9 mouse cellular contexts compared by ENCODE assay signal in genomic region chr13:97549384-97549783, GRCm38 (mm10).
DNase-seq lines count a peak whose midpoint lies in the region; ATAC-seq lines count a peak whose summit lies in the region.
"Had no signal": no experiment of that assay in that cellular context is flagged by ENCODE, and none has a peak within 500 bp of the region (broad histone marks: within the 10 kb centered on the region; RNA-seq: fewer than 3 reads in every experiment).

No protein-coding gene starts in this region.

- peak overlapping the region; percentile 54; the same call in 1 of the 2 replicates for H3K27ac ChIP-seq in heart, embryonic 11.5 days (ENCODE audit: low read depth, low read length)
- H3K27ac ChIP-seq in liver, embryonic 11.5 days (ENCODE audit: low read depth, low read length): peak overlapping the region; percentile 53
- H3K27ac ChIP-seq in embryonic facial prominence, embryonic 12.5 days: peak overlapping the region; percentile 74; the same call in 1 of the 2 replicates
- H3K27ac ChIP-seq in limb, embryonic 13.5 days: peak overlapping the region; percentile 58

- 0 out of 2 replicates have a peak, but pooled peaks cover 2% of the 10 kb centered on the region for H3K9me3 ChIP-seq in heart, embryonic 11.5 days (replicated peaks; ENCODE audit: control insufficient read depth, low read length)
- no peaks in the 10 kb centered on the region for H3K9me3 ChIP-seq in liver, embryonic 11.5 days (ENCODE audit: control insufficient read depth, low read length)
- H3K9me3 ChIP-seq in embryonic facial prominence, embryonic 12.5 days: no peaks in the 10 kb centered on the region
- no peaks in the 10 kb centered on the region for H3K9me3 ChIP-seq in limb, embryonic 13.5 days

- H3K4me2 ChIP-seq in heart, embryonic 11.5 days: no peak overlapping the region
- H3K4me2 ChIP-seq in liver, embryonic 11.5 days: no peak overlapping the region
- H3K4me2 ChIP-seq in embryonic facial prominence, embryonic 12.5 days (replicated peaks): no peak overlapping the region
- no peak overlapping the region for H3K4me2 ChIP-seq in limb, embryonic 13.5 days (replicated peaks)

- no peak overlapping the region for H3K4me3 ChIP-seq in heart, embryonic 11.5 days (ENCODE audit: low read depth, low read length)
- no peak overlapping the region for H3K4me3 ChIP-seq in liver, embryonic 11.5 days (ENCODE audit: low read depth, low read length)
- no peak overlapping the region for H3K4me3 ChIP-seq in embryonic facial prominence, embryonic 12.5 days
- H3K4me3 ChIP-seq in limb, embryonic 13.5 days: no peak overlapping the region

- no peak for ATAC-seq in heart, embryonic 11.5 days (replicated peaks; ENCODE audit: insufficient number of reproducible peaks, low FRiP score, low TSS enrichment)
- no peak for ATAC-seq in liver, embryonic 11.5 days (replicated peaks; ENCODE audit: low FRiP score)
- no peak for ATAC-seq in embryonic facial prominence, embryonic 12.5 days (ENCODE audit: insufficient number of reproducible peaks, insufficient read depth, low FRiP score, low TSS enrichment)
- no peak for ATAC-seq in limb, embryonic 13.5 days (ENCODE audit: low FRiP score, low read depth)
- no peak for ATAC-seq in cerebellum, adult (ENCODE audit: insufficient number of reproducible peaks, low FRiP score, low TSS enrichment)

- no peaks in the 10 kb centered on the region for H3K36me3 ChIP-seq in heart, embryonic 11.5 days (ENCODE audit: control insufficient read depth, insufficient read depth, low read length)
- H3K36me3 ChIP-seq in liver, embryonic 11.5 days (ENCODE audit: control insufficient read depth, insufficient read depth, low read length): no peaks in the 10 kb centered on the region
- no peaks in the 10 kb centered on the region for H3K36me3 ChIP-seq in embryonic facial prominence, embryonic 12.5 days
- no peaks in the 10 kb centered on the region for H3K36me3 ChIP-seq in limb, embryonic 13.5 days

- WGBS in heart, embryonic 11.5 days (ENCODE audit: insufficient replicate concordance): 89% methylated on average over 6 of the region's 6 CpGs
- 87% methylated on average over 6 of the region's 6 CpGs for WGBS in liver, embryonic 11.5 days
- WGBS in embryonic facial prominence, embryonic 12.5 days: 92% methylated on average over 6 of the region's 6 CpGs
- 90% methylated on average over 6 of the region's 6 CpGs for WGBS in limb, embryonic 13.5 days

- H3K4me1 ChIP-seq in heart, embryonic 11.5 days (ENCODE audit: control insufficient read depth, insufficient read depth, low read length): peaks cover 15% of the 10 kb centered on the region
- H3K4me1 ChIP-seq in liver, embryonic 11.5 days (replicated peaks; ENCODE audit: control insufficient read depth, insufficient read depth, low read length): peaks cover 12% of the 10 kb centered on the region
- peaks cover 16% of the 10 kb centered on the region for H3K4me1 ChIP-seq in embryonic facial prominence, embryonic 12.5 days
- H3K4me1 ChIP-seq in limb, embryonic 13.5 days: peaks cover 14% of the 10 kb centered on the region

- DNase-seq in heart, adult 11 months: no peak
- no peak for DNase-seq in liver, embryonic 11.5 days (ENCODE audit: low spot score)
- no peak for DNase-seq in liver
- no peak for DNase-seq in thymus, postnatal 4 days
- DNase-seq: thymus, adult 2 months had no signal

- H3K27me3 ChIP-seq in heart, embryonic 11.5 days (ENCODE audit: control insufficient read depth, insufficient read depth, low read length): no peaks in the 10 kb centered on the region
- no peaks in the 10 kb centered on the region for H3K27me3 ChIP-seq in liver, embryonic 11.5 days (replicated peaks; ENCODE audit: control insufficient read depth, insufficient read depth, low read length)
- H3K27me3 ChIP-seq in embryonic facial prominence, embryonic 12.5 days: no peaks in the 10 kb centered on the region
- H3K27me3 ChIP-seq in limb, embryonic 13.5 days: no peaks in the 10 kb centered on the region

- no peak overlapping the region for H3K9ac ChIP-seq in heart, embryonic 11.5 days (ENCODE audit: low read depth, low read length)
- H3K9ac ChIP-seq in liver, embryonic 11.5 days (ENCODE audit: low read depth, low read length): no peak overlapping the region
- H3K9ac ChIP-seq in embryonic facial prominence, embryonic 12.5 days: no peak overlapping the region
- no peak overlapping the region for H3K9ac ChIP-seq in limb, embryonic 13.5 days
